Mouse (Mus musculus) small intestine, adult 2 months (tissue): ENCODE results near the gene Lsm11. TPM values are rescaled to one million over a fixed set of nuclear protein-coding genes. Genes with fewer than 3 reads are reported as not detected.

Experiments
- H3K27ac ChIP-seq: fragments of 200-500 bp; 2 replicates; pipeline ENCODE4 v1.5.1; 2012; ENCODE audit warnings: low read depth, low read length, control low read depth, inconsistent platforms; ENCODE audit not compliant: insufficient read depth
- H3K27me3 ChIP-seq: fragments of 200-500 bp; 2 replicates; pipeline ENCODE4 v1.6.1; 2012; ENCODE audit warnings: mild to moderate bottlenecking, moderate library complexity, low read length, inconsistent platforms; ENCODE audit not compliant: control insufficient read depth, insufficient read depth
- H3K36me3 ChIP-seq: fragments of 200-500 bp; 2 replicates; pipeline ENCODE4 v1.6.1; 2012; ENCODE audit warnings: mild to moderate bottlenecking, low read length, control low read depth, inconsistent platforms; ENCODE audit not compliant: control insufficient read depth, insufficient read depth
- H3K4me1 ChIP-seq: fragments of 200-500 bp; 2 replicates; pipeline ENCODE4 v1.6.1; 2012; ENCODE audit warnings: low read length, inconsistent platforms, mixed read lengths; ENCODE audit not compliant: control insufficient read depth, insufficient read depth, insufficient read length
- H3K4me3 ChIP-seq: fragments of 200-500 bp; 2 replicates; pipeline ENCODE4 v1.5.1; 2012; ENCODE audit warnings: low read depth, mild to moderate bottlenecking, control low read depth, inconsistent platforms, low read length, moderate library complexity
- CTCF ChIP-seq: fragments of 200-500 bp; IDR thresholded peaks from 2 replicates; pipeline ENCODE4 v1.5.1; 2012; ENCODE audit warnings: low read depth, mild to moderate bottlenecking, control low read depth, inconsistent platforms, low read length, moderate library complexity, mixed read lengths; ENCODE audit not compliant: insufficient replicate concordance, insufficient read length; ENCODE audit errors: extremely low read depth
- POLR2A ChIP-seq: fragments of 200-500 bp; IDR thresholded peaks from 2 replicates; pipeline ENCODE4 v1.6.1; 2012; ENCODE audit warnings: low read depth, mild to moderate bottlenecking, control low read depth, inconsistent platforms, low read length, moderate library complexity
- WGBS: fragments of 180-500 bp; shearing (Covaris S2); methylation state at CpG from one replicate; pipeline ENCODE4 v1.1.7; 2018; 5-methylcytosine and 5-hydroxymethylcytosine counted together
- polyA plus RNA-seq: library from polyadenylated mRNA; depleted of rRNA; stranded (reverse); fragments of >200 nt; gene quantifications from 2 replicates; pipeline ENCODE4 v1.2.3, GENCODE M21; 2012

The Lsm11 gene
- polyA plus RNA-seq, 1 experiment = 3.1 TPM

DNA sequence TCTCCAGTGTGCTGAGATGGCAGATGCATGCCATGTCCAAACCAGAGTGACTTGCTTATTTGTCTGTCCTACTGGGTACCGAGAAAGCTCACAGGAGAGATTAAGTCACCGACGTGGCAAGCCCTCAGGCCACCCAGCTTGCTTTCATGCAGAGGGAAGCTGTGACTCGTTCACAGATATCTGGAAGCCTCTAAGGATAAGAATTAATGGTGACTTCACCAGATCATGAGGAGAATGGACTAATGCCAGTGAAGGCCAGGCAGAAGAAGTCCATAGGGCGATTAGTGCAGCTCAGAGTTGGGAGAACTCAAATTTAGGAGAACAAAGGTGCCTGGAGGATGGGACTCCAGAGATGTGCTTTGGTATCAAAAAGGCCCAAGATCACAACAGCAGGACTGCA lies 17.3 kb downstream of the Lsm11 start:
- WGBS = 68% methylated on average over 5 of the region's 5 CpGs
- H3K27me3 ChIP-seq = no peaks in the 10 kb centered on the region

GRCm38 (mm10) chr11:45926640-45927082 lies 18.1 kb downstream of the Lsm11 start:
- Histone ChIP-seq H3K27ac (no peak overlapping the region), H3K27me3 (no peaks in the 10 kb centered on the region), H3K4me3 (peak overlapping the region; percentile 51), H3K36me3 (peaks cover 5% of the 10 kb centered on the region; the same call in 1 of the 2 replicates), H3K4me1 (no peaks in the 10 kb centered on the region)
- no peak for TF ChIP-seq POLR2A
- peak; percentile 99; the same call in 1 of the 2 replicates for TF ChIP-seq CTCF
- under 1% methylated on average over 9 of the region's 9 CpGs for WGBS

More for the DNA sequence above, 17.3 kb downstream of the Lsm11 start:
- TF ChIP-seq CTCF (no peak), POLR2A (no peak)
- Histone ChIP-seq H3K27ac (no peak overlapping the region), H3K4me3 (no peak overlapping the region), H3K36me3 (peaks cover 5% of the 10 kb centered on the region; the same call in 1 of the 2 replicates), H3K4me1 (no peaks in the 10 kb centered on the region)

DNA sequence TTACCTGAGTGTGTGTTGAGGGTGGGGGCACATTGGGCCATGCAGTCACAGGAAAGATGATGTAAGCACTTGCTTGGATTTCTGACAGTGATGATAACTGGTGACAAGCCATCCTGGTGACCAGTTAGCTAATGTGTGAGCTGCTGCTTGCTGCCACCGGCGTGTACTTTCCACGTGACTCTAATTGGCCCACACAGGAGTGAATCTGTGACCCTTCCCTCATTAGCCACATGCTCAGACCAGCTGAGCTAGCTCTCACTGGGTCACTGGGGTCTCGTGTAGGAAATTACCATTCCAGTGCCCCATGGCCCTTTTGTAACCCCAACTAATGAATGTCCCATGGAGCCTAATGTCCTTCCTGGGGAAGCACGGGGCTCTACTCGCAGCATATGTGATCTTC lies 19.3 kb downstream of the Lsm11 start:
- 77% methylated on average over 6 of the region's 6 CpGs for WGBS

DNA sequence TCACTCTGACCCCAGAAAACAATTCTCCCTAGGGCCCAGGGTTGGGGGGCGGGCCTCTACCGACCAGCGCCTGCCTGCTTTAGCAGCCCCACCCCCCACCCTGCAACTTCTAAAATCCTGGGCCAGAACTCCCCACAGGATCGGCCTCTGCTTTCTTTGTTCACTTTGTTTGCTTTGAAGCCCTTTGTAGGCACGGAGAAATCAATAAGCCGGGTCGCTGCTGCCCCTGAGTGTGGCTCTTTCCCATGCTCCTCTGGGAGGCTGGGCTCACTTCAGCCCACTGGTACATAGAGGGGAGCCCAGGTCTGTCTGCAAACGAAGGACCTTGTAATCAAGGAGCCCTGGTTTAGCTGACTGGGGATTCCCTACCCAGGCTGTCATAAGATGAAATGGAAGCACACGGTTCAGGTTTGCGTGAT lies 23.2 kb downstream of the Lsm11 start:
- 12% methylated on average over 10 of the region's 10 CpGs for WGBS
- H3K36me3 ChIP-seq = no peaks in the 10 kb centered on the region
- TF ChIP-seq CTCF (no peak), POLR2A (no peak)
- H3K27me3 ChIP-seq = peaks cover 3% of the 10 kb centered on the region; the same call in 1 of the 2 replicates
- H3K4me1 ChIP-seq = no peaks in the 10 kb centered on the region
- no peak overlapping the region for H3K4me3 ChIP-seq
- H3K27ac ChIP-seq = no peak overlapping the region

More for the DNA sequence above, 19.3 kb downstream of the Lsm11 start:
- H3K27ac ChIP-seq = no peak overlapping the region
- peaks cover 3% of the 10 kb centered on the region; the same call in 1 of the 2 replicates for H3K27me3 ChIP-seq
- TF ChIP-seq POLR2A = no peak
- TF ChIP-seq CTCF = no peak
- H3K4me1 ChIP-seq = no peaks in the 10 kb centered on the region
- peaks cover 4% of the 10 kb centered on the region; the same call in 1 of the 2 replicates for H3K36me3 ChIP-seq
- H3K4me3 ChIP-seq = no peak overlapping the region

GRCm38 (mm10) chr11:45921026-45921425 lies 23.7 kb downstream of the Lsm11 start:
- Histone ChIP-seq H3K27ac (no peak overlapping the region), H3K36me3 (no peaks in the 10 kb centered on the region), H3K4me1 (no peaks in the 10 kb centered on the region), H3K4me3 (no peak overlapping the region), H3K27me3 (peaks cover 3% of the 10 kb centered on the region; the same call in 1 of the 2 replicates)
- TF ChIP-seq CTCF = no peak
- TF ChIP-seq POLR2A = no peak
- 36% methylated on average over 8 of the region's 8 CpGs for WGBS

DNA sequence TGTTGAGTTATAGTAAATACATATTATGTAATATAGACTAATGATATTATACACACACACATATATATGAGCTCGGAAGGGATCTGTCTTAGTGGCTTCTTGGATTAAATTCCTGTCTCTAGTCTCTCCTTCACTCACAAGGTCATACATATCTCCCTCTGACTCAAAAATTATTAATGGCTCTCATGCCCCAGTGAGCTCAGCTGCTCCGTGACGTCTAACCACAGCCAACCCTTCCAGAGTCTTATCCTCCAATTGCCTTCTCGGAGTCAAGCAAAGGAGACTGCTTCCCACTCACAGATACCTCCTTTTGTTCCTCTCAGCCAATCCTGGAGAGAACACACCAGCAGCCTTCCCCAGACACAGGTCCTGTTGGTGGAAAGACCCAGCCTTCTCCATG lies 25.9 kb downstream of the Lsm11 start:
- TF ChIP-seq CTCF = no peak
- TF ChIP-seq POLR2A = no peak
- Histone ChIP-seq H3K4me1 (no peaks in the 10 kb centered on the region), H3K27ac (no peak overlapping the region), H3K36me3 (no peaks in the 10 kb centered on the region), H3K27me3 (peaks cover 3% of the 10 kb centered on the region; the same call in 1 of the 2 replicates), H3K4me3 (no peak overlapping the region)
- 80% methylated on average over 4 of the region's 4 CpGs for WGBS

GRCm38 (mm10) chr11:45918018-45918417 lies 26.7 kb downstream of the Lsm11 start:
- Histone ChIP-seq H3K4me1 (no peaks in the 10 kb centered on the region), H3K27ac (no peak overlapping the region), H3K36me3 (no peaks in the 10 kb centered on the region), H3K27me3 (peaks cover 3% of the 10 kb centered on the region; the same call in 1 of the 2 replicates), H3K4me3 (no peak overlapping the region)
- TF ChIP-seq CTCF = no peak
- TF ChIP-seq POLR2A = no peak
- WGBS = 86% methylated on average over 6 of the region's 6 CpGs

DNA sequence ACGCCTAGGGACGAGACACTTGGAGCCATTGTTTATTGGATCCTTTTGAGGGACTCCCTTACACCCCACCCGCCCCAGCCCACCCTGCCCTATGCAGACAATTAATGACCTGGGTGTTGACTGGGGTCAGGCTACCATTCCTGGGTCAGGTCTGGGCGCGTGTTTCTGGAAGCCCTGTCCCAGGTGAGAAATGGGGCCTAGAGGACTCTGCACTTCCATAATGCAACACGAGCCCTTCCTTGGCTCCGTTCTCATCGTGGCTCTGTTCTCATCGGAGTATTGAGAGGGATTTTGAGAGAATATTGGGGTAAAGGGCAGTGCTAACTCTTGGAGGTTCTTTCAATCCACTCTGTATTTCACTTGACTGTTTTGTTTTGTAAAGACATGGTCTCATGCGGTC lies 28.5 kb downstream of the Lsm11 start:
- 82% methylated on average over 10 of the region's 10 CpGs for WGBS
- Histone ChIP-seq H3K4me3 (no peak overlapping the region), H3K36me3 (peaks cover 1% of the 10 kb centered on the region; the same call in 1 of the 2 replicates), H3K27ac (no peak overlapping the region), H3K27me3 (peaks cover 3% of the 10 kb centered on the region; the same call in 1 of the 2 replicates), H3K4me1 (no peaks in the 10 kb centered on the region)
- TF ChIP-seq CTCF = no peak
- TF ChIP-seq POLR2A = no peak
